Mouse (Mus musculus) hindbrain, embryonic 14.5 days (tissue): Measurements from ENCODE around the gene Scel. TPM values are rescaled to one million over a fixed set of nuclear protein-coding genes. Genes with fewer than 3 reads are reported as not detected.

Experiments
- ATAC-seq: fragments of 200-750 bp; cut with Nextera tagmentation; 2 replicates; pipeline ENCODE4 v1.8.0; 2017; ENCODE audit warnings: moderate number of reproducible peaks, mild to moderate bottlenecking, moderate TSS enrichment, moderate library complexity; ENCODE audit not compliant: low FRiP score
- DNase-seq: peaks from one replicate; pipeline ENCODE4 v3.0.0-alpha.2; 2015; ENCODE audit warnings: low spot score
- H3K27ac ChIP-seq: fragments of 300-500 bp; sonication (generic); 2 replicates; pipeline ENCODE4 v1.5.1; 2014; ENCODE audit warnings: mild to moderate bottlenecking, moderate library complexity
- H3K27me3 ChIP-seq: fragments of 300-500 bp; sonication (generic); 2 replicates; pipeline ENCODE4 v1.6.1; 2014; ENCODE audit warnings: mild to moderate bottlenecking, low read length, mixed read lengths; ENCODE audit not compliant: control insufficient read depth, insufficient read depth
- H3K36me3 ChIP-seq: fragments of 300-500 bp; sonication (generic); replicated peaks from 2 replicates; pipeline ENCODE4 v1.6.1; 2014; ENCODE audit not compliant: control insufficient read depth, insufficient read depth
- H3K4me1 ChIP-seq: fragments of 300-500 bp; sonication (generic); replicated peaks from 2 replicates; pipeline ENCODE4 v1.6.1; 2014; ENCODE audit warnings: antibody characterized with exemption, low read length, mixed read lengths; ENCODE audit not compliant: control insufficient read depth, insufficient read depth
- H3K4me2 ChIP-seq: fragments of 300-500 bp; sonication (generic); replicated peaks from 2 replicates; pipeline ENCODE4 v1.6.1; 2014; ENCODE audit warnings: mild to moderate bottlenecking, moderate library complexity
- H3K4me3 ChIP-seq: fragments of 300-500 bp; sonication (generic); replicated peaks from 2 replicates; pipeline ENCODE4 v1.5.1; 2014; ENCODE audit warnings: mild to moderate bottlenecking, low read length
- H3K9ac ChIP-seq: fragments of 300-500 bp; sonication (generic); 2 replicates; pipeline ENCODE4 v1.6.1; 2014
- H3K9me3 ChIP-seq: fragments of 300-500 bp; sonication (generic); 2 replicates; pipeline ENCODE4 v1.6.1; 2016; ENCODE audit warnings: low read length; ENCODE audit not compliant: control insufficient read depth
- WGBS: fragments of 180-500 bp; shearing (Covaris S2); extraction: QIAGEN DNeasy Blood & Tissue Kit; methylation state at CpG from one replicate; pipeline ENCODE4 v1.1.7; 2014; 5-methylcytosine and 5-hydroxymethylcytosine counted together
- polyA plus RNA-seq: library from polyadenylated mRNA; unstranded; fragments of >200 nt; fragmentation: Nextera tagmentation; extraction: Ambion mirVana; gene quantifications from 2 replicates; pipeline ENCODE4 v1.2.1, GENCODE M21; 2014

The Scel gene
- polyA plus RNA-seq, 1 experiment from 2014 or later = 0.36 TPM

DNA sequence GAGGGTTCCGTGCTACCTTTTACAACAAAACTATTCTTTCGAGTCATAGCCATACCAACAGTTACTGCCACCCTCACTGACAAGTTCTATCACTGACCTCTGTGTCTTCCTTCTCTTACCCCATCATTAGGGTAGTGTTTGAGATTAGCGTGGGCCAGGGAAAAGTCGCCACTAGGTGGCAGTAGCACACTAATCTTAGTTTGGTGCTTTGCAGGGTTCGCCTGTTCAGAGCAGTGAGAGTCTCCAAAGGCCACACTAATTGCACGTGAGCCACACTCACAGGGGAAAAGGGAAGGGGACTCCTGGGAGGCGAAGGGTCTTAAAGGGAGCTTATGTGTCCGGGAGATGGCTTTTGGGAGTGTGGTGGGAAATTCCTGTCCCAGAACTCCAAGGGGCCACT lies 37.3 kb downstream of the Scel start:
- ATAC-seq (peak; percentile 78), DNase-seq (peak; percentile 91)
- Histone ChIP-seq H3K36me3 (no peaks in the 10 kb centered on the region), H3K27me3 (no peaks in the 10 kb centered on the region), H3K4me2 (no peak overlapping the region), H3K27ac (no peak overlapping the region), H3K9ac (no peak overlapping the region), H3K4me3 (no peak overlapping the region), H3K4me1 (peaks cover 14% of the 10 kb centered on the region), H3K9me3 (no peaks in the 10 kb centered on the region)
- WGBS = 15% methylated on average over 8 of the region's 8 CpGs

DNA sequence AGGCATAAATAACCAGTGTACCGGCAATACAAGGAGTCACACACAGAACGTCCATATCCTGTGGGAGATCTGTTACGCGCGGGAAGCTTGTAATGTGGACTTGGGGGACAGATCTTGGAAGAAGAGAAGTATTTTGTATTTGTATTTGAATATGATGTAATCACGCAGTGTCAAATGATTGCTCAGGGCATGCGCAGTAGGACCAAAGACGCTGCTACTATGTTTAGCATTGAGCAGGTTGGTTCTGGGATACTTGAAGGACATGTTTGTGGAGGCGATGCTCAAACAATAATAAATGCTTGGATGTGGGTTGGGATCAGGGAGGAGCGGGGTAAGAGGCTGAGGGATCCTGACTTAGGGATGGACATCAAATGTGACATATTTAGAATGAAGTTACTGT lies 37.8 kb downstream of the Scel start:
- DNase-seq (no peak), ATAC-seq (no peak)
- 77% methylated on average over 10 of the region's 10 CpGs for WGBS
- no peak overlapping the region for H3K9ac ChIP-seq
- H3K4me2 ChIP-seq = no peak overlapping the region
- no peak overlapping the region for H3K4me3 ChIP-seq
- H3K9me3 ChIP-seq = no peaks in the 10 kb centered on the region
- H3K4me1 ChIP-seq = peaks cover 14% of the 10 kb centered on the region
- no peaks in the 10 kb centered on the region for H3K27me3 ChIP-seq
- no peaks in the 10 kb centered on the region for H3K36me3 ChIP-seq
- no peak overlapping the region for H3K27ac ChIP-seq

GRCm38 (mm10) chr14:103551921-103552320 lies 38.8 kb downstream of the Scel start:
- WGBS = 56% methylated on average over 4 of the region's 4 CpGs
- no peaks in the 10 kb centered on the region for H3K9me3 ChIP-seq
- no peak for ATAC-seq
- no peak for DNase-seq
- no peaks in the 10 kb centered on the region for H3K27me3 ChIP-seq
- H3K36me3 ChIP-seq = no peaks in the 10 kb centered on the region
- peaks cover 14% of the 10 kb centered on the region for H3K4me1 ChIP-seq
- no peak overlapping the region for H3K4me3 ChIP-seq
- H3K9ac ChIP-seq = no peak overlapping the region
- H3K4me2 ChIP-seq = no peak overlapping the region; the same call in 1 of the 2 replicates
- peak overlapping the region; percentile 71 for H3K27ac ChIP-seq

- 53% methylated on average over 4 of the region's 4 CpGs for WGBS
- H3K9ac ChIP-seq = no peak overlapping the region
- H3K4me2 ChIP-seq = no peak overlapping the region; the same call in 1 of the 2 replicates
- H3K4me1 ChIP-seq = peaks cover 14% of the 10 kb centered on the region
- DNase-seq = peak; percentile 48
- H3K27me3 ChIP-seq = no peaks in the 10 kb centered on the region
- no peaks in the 10 kb centered on the region for H3K36me3 ChIP-seq
- H3K27ac ChIP-seq = peak overlapping the region; percentile 71
- ATAC-seq = no peak
- H3K9me3 ChIP-seq = no peaks in the 10 kb centered on the region
- no peak overlapping the region for H3K4me3 ChIP-seq
Measured at GRCm38 (mm10) chr14:103552379-103552778, 39.2 kb downstream of the Scel start.

DNA sequence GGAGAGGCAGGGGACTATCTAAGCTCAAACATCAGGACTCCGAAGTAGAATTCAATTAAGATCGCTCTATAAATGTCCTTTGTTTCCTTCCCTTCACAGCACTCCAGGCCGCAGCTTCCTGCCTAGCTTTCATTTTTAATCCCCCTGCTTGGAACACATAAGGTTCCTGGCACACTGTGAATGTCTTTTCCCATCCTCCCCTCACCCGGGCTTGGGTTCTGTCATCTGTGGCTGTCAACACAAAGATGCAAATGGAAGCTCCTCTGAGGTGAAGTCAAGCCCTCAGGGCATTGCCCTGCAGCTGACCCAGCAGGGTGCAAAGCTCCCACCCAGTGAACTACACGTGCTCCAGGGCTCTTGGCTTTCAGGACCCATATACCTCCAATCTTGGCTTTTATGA lies 43.5 kb downstream of the Scel start:
- H3K4me2 ChIP-seq = no peak overlapping the region
- no peak overlapping the region for H3K9ac ChIP-seq
- H3K36me3 ChIP-seq = no peaks in the 10 kb centered on the region
- ATAC-seq = 0 out of 2 replicates have a peak, but pooled peaks have one; percentile 15
- no peak overlapping the region for H3K4me3 ChIP-seq
- 36% methylated on average over 5 of the region's 5 CpGs for WGBS
- H3K9me3 ChIP-seq = no peaks in the 10 kb centered on the region
- H3K4me1 ChIP-seq = peaks cover 14% of the 10 kb centered on the region
- no peak for DNase-seq
- no peak overlapping the region for H3K27ac ChIP-seq
- H3K27me3 ChIP-seq = no peaks in the 10 kb centered on the region

GRCm38 (mm10) chr14:103561383-103562096 lies 48.4 kb downstream of the Scel start:
- H3K27ac ChIP-seq = no peak overlapping the region
- no peaks in the 10 kb centered on the region for H3K27me3 ChIP-seq
- H3K4me3 ChIP-seq = no peak overlapping the region
- H3K4me2 ChIP-seq = no peak overlapping the region
- no peaks in the 10 kb centered on the region for H3K36me3 ChIP-seq
- 75% methylated on average over 8 of the region's 8 CpGs for WGBS
- no peaks in the 10 kb centered on the region for H3K4me1 ChIP-seq
- no peak overlapping the region for H3K9ac ChIP-seq
- H3K9me3 ChIP-seq = no peaks in the 10 kb centered on the region
- DNase-seq (no peak), ATAC-seq (no peak)

GRCm38 (mm10) chr14:103567957-103568356 lies 54.8 kb downstream of the Scel start:
- H3K4me3 ChIP-seq = no peak overlapping the region
- DNase-seq = no peak
- no peaks in the 10 kb centered on the region for H3K36me3 ChIP-seq
- no peaks in the 10 kb centered on the region for H3K9me3 ChIP-seq
- ATAC-seq = no peak
- H3K4me1 ChIP-seq = no peaks in the 10 kb centered on the region
- H3K27me3 ChIP-seq = no peaks in the 10 kb centered on the region
- H3K9ac ChIP-seq = no peak overlapping the region
- 0 out of 2 replicates have a peak overlapping the region, but pooled peaks have one; percentile 26 for H3K27ac ChIP-seq
- no peak overlapping the region for H3K4me2 ChIP-seq
- WGBS = 40% methylated on average over 1 of the region's 1 CpGs

DNA sequence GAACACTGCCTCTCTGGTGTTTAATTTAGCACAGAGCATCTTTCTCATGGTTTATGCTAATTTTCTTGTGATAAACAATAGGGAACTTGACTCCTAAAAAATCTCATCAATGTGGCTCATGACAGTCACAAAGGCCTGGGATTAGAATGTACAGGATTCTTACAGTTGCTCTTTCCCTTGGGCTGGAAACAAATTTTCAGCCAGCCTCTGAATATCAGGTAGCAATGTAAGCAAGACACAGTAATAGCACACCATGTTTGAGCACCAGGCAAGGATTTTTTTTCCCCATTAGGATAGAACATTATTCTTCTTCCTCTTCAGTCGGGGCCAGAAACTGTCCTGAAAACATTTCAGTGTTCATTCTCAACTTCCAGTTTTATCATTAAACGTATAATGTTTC lies 55.3 kb downstream of the Scel start:
- Histone ChIP-seq H3K4me3 (no peak overlapping the region), H3K36me3 (no peaks in the 10 kb centered on the region), H3K4me2 (no peak overlapping the region), H3K4me1 (no peaks in the 10 kb centered on the region), H3K27me3 (no peaks in the 10 kb centered on the region), H3K9me3 (no peaks in the 10 kb centered on the region), H3K9ac (no peak overlapping the region), H3K27ac (peak overlapping the region; percentile 26; the same call in 1 of the 2 replicates)
- WGBS = 77% methylated on average over 2 of the region's 2 CpGs
- no peak for DNase-seq
- ATAC-seq = no peak

DNA sequence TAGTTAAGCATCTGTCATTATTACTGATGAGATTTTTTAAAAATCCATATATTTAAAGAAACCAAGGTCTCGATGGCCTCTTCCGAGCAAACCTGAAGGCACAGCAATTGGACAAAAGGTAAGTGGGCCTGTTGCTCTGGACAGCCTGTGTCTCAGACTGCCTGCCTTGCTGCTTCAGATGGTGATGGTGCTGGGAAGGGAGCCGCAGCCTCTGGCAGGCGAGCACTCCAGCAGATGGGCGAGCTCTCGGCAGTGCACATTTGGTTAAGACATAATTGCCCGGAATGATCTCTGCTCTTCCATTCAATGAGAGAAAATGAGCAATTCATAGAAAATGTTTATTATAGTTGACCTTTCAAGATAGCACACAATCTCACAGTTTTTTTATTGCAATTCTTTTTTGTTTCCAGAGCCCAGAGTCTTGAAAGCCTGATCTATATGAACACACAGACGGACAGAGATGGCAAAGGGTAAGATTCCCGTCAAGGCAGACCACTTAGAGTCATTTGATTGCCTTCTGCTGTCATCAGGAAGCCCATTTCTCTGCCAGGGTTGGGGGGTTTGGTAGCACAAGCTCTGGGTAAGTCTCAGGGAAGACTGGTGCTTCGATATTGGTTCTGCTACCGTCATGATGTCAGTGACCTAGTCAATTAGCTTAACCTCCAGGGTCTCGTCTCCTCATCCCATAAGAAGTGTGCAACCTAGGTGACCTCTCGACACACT lies 58.6 kb downstream of the Scel start:
- H3K27me3 ChIP-seq = no peaks in the 10 kb centered on the region
- no peak overlapping the region for H3K27ac ChIP-seq
- H3K36me3 ChIP-seq = no peaks in the 10 kb centered on the region
- no peaks in the 10 kb centered on the region for H3K9me3 ChIP-seq
- DNase-seq (no peak), ATAC-seq (no peak)
- no peak overlapping the region for H3K9ac ChIP-seq
- no peak overlapping the region for H3K4me2 ChIP-seq
- H3K4me3 ChIP-seq = no peak overlapping the region
- no peaks in the 10 kb centered on the region for H3K4me1 ChIP-seq
- WGBS = 78% methylated on average over 13 of the region's 13 CpGs
